Mouse (Mus musculus) midbrain, embryonic 15.5 days (tissue): ENCODE measurements around the gene Afdn. TPM values are rescaled to one million over a fixed set of nuclear protein-coding genes. Genes with fewer than 3 reads are reported as not detected.
"Not testable (repeated sequence)": the region's sequence is repeated elsewhere in the genome, so short reads cannot be mapped to it uniquely, and the experiment has no call there.

Experiments
- ATAC-seq: fragments of 200-750 bp; cut with Nextera tagmentation; replicated peaks from 2 replicates; pipeline ENCODE4 v1.8.0; 2017; ENCODE audit warnings: moderate TSS enrichment
- H3K27ac ChIP-seq: fragments of 300-500 bp; sonication (generic); 2 replicates; pipeline ENCODE4 v1.5.1; 2015; ENCODE audit warnings: mild to moderate bottlenecking, inconsistent platforms
- H3K27me3 ChIP-seq: fragments of 300-500 bp; sonication (generic); replicated peaks from 2 replicates; pipeline ENCODE4 v1.6.1; 2015; ENCODE audit warnings: inconsistent platforms
- H3K36me3 ChIP-seq: fragments of 300-500 bp; sonication (generic); replicated peaks from 2 replicates; pipeline ENCODE4 v1.6.1; 2015; ENCODE audit warnings: inconsistent platforms
- H3K4me1 ChIP-seq: fragments of 300-500 bp; sonication (generic); 2 replicates; pipeline ENCODE4 v1.6.1; 2015; ENCODE audit warnings: inconsistent platforms
- H3K4me2 ChIP-seq: fragments of 300-500 bp; sonication (generic); 2 replicates; pipeline ENCODE4 v1.6.1; 2015; ENCODE audit warnings: inconsistent platforms, mild to moderate bottlenecking, moderate library complexity
- H3K4me3 ChIP-seq: fragments of 300-500 bp; sonication (generic); 2 replicates; pipeline ENCODE4 v1.5.1; 2015; ENCODE audit warnings: mild to moderate bottlenecking, inconsistent platforms
- H3K9ac ChIP-seq: fragments of 300-500 bp; sonication (generic); 2 replicates; pipeline ENCODE4 v1.6.1; 2015; ENCODE audit warnings: mild to moderate bottlenecking, inconsistent platforms
- H3K9me3 ChIP-seq: fragments of 300-500 bp; sonication (generic); 2 replicates; pipeline ENCODE4 v1.6.1; 2016; ENCODE audit warnings: inconsistent platforms
- WGBS: fragments of 180-500 bp; shearing (Covaris S2); methylation state at CpG from one replicate; pipeline ENCODE4 v1.1.7; 2015; ENCODE audit warnings: mixed read lengths; 5-methylcytosine and 5-hydroxymethylcytosine counted together
- polyA plus RNA-seq: library from polyadenylated mRNA; unstranded; fragments of >200 nt; fragmentation: Nextera tagmentation; extraction: Ambion mirVana; gene quantifications from 2 replicates; pipeline ENCODE4 v1.2.1, GENCODE M21; 2015

Afdn gene
- polyA plus RNA-seq, 1 experiment from 2014 or later = 164 TPM

DNA sequence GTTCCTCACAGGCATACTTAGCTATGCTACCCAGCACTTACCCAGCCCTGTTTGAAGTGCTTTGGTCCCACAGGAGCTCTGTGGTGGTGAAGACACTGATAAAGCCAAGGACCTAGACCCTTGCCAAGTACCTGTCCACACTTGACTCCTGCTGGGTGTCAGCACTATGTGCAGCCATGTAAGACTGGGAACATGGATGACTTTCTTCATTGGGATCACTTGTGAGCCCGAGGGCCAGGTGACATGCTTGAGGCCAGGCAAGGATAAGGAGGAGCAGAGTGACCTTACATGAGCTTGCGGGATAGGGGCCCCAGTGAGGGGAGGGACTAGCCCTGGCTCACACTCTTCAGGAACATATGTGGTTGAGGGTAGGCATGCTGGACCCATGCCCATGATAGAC lies 178.9 kb downstream of the Afdn start:
- H3K9ac ChIP-seq, H3K9me3 ChIP-seq, ATAC-seq, H3K4me3 ChIP-seq, H3K27me3 ChIP-seq, H3K4me2 ChIP-seq, H3K36me3 ChIP-seq, H3K27ac ChIP-seq, H3K4me1 ChIP-seq: not testable (repeated sequence)
- 88% methylated on average over 2 of the region's 2 CpGs for WGBS

DNA sequence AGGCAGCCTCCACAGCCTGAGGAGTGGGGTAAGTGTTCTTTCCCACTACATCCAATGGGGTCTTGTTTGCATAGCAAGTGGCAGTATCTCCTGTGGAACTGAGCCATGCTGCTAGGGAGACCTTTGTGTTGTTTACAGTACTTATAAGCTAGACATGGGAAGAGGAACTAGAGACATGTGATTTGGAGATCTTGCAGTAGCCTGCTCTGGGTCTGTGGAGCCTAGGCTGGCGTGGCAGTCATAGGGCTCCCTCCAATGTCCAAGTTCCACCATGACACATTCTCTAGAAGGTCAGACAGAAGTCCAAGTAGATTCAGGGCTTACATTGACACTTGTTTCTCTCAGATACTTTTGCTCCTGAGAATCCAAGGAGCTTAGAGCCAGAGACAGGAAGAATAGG lies 180.1 kb downstream of the Afdn start:
- Histone ChIP-seq H3K27ac (no peak overlapping the region), H3K4me1 (no peaks in the 10 kb centered on the region), H3K9me3 (no peaks in the 10 kb centered on the region), H3K4me3 (no peak overlapping the region), H3K27me3 (no peaks in the 10 kb centered on the region), H3K4me2 (no peak overlapping the region), H3K9ac (no peak overlapping the region), H3K36me3 (no peaks in the 10 kb centered on the region)
- 83% methylated on average over 1 of the region's 1 CpGs for WGBS
- ATAC-seq = no peak

DNA sequence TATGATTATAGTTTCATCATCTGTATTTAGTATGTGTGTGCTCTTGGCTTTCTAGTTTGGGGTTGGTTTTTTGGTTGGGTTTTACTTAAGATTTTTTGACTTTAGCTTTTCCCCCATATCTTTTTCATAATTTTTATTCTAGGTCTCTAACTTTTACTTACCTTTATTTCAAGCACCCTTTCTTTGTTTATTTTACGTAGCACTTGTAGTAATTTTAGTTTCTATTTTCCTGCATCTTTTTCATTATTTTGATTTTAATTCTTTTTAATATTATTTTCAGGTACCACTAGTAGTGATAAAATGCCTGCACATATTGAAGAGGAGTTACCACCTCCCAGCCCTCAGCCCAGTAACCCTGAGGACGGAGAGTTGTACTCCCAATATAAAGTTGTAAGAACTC lies 187.7 kb downstream of the Afdn start, which contains the start of gene Gm7168:
TSS of gene Gm7168 (plus strand) at position 301 of the 400 bp plus-strand sequence.
- not testable (repeated sequence) for H3K27me3 ChIP-seq, H3K4me3 ChIP-seq, H3K27ac ChIP-seq, H3K4me2 ChIP-seq, H3K36me3 ChIP-seq, H3K9me3 ChIP-seq, H3K9ac ChIP-seq, H3K4me1 ChIP-seq, ATAC-seq
- WGBS = 89% methylated on average over 1 of the region's 2 CpGs

DNA sequence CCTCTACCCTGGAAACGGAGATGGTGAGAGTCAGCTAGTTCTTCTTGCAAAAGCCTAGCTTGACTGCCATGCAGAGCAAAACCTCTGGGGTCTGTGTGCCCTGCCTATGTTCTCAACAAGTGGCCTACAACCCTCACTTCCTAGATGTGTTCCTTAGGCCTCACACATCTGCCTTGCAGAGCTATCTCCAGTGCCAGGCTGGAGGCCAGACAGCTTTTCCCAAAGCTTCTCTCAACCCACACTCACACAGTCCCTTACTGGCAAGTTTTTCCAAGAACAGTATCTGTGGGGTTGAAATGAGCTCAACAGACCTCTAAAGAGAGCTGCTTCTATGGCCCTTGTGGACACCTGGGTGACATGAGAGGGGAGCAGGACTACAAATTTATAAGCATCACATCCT lies 191.2 kb downstream of the Afdn start:
- H3K36me3 ChIP-seq, H3K4me3 ChIP-seq, H3K9me3 ChIP-seq, H3K27me3 ChIP-seq, H3K4me2 ChIP-seq, H3K9ac ChIP-seq, ATAC-seq, H3K4me1 ChIP-seq, H3K27ac ChIP-seq: not testable (repeated sequence)
- WGBS = 82% methylated on average over 1 of the region's 1 CpGs

Other genes starting within 250 kb of the Afdn start
- gene Tcte2, start 1.3 kb downstream of the Afdn start, polyA plus RNA-seq = 18.4 and 22.8 TPM in 2 replicates
- not detected in 2 replicates for gene Gm7168, start 187.8 kb downstream of the Afdn start, polyA plus RNA-seq
- gene Gm7356, start 243.2 kb downstream of the Afdn start, polyA plus RNA-seq = not detected in 2 replicates